15 mouse cellular contexts compared by ENCODE assay signal in the genomic region with DNA sequence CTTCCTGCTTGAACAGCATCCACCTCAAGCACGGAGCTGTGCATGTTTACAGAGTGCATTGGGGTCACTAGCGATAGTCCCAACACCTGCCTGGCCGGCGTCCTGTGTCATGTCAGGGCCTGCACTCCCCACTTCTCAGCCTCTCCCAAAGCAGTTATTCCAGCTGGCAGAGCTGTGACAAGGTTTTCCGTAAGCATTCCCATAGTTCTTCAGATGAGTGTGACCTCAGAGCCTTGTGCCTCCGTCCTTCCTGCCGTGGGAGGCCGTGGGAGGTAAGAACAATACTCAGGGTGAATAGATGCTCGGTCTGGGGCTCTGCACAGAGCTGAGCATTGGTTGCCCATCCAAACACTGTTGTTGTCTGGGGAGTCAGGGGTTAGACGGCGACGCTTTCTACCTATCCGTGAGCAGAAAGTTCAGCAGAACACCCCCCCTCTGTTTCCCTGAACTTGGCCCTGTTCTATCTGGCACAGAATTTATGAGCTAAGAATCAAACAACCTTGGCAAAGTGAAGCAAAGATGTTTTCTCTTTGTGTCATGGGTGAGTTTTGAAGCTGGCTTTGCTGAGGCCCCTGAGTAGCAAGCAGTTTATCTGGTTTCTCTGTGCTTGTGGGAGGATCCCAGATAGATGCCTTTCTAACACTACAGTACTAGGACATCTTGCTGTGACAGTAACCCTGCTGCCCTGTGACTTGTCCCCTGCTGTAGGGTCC. TPM values are rescaled to one million over a fixed set of nuclear protein-coding genes. Genes with fewer than 3 reads are reported as not detected.
DNase-seq lines count a peak whose midpoint lies in the region; ATAC-seq lines count a peak whose summit lies in the region.
"Had no signal": no experiment of that assay in that cellular context is flagged by ENCODE, and none has a peak within 500 bp of the region (broad histone marks: within the 10 kb centered on the region; RNA-seq: fewer than 3 reads in every experiment).

No protein-coding gene starts in this region.

- H3K27ac ChIP-seq in heart, embryonic 10.5 days, result 0 out of 2 replicates have a peak overlapping the region, but pooled peaks have one; percentile 8
- H3K27ac ChIP-seq in kidney, embryonic 14.5 days (ENCODE audit: low read depth, low read length), result no peak overlapping the region
- H3K27ac ChIP-seq in midbrain, embryonic 10.5 days (replicated peaks), result no peak overlapping the region
- H3K27ac ChIP-seq: hindbrain, postnatal 0 days had no signal

- no peak for ATAC-seq in kidney, embryonic 14.5 days (ENCODE audit: low FRiP score, low TSS enrichment)
- ATAC-seq: forebrain, embryonic 16.5 days; hindbrain, postnatal 0 days had no signal

- H3K9me3 ChIP-seq in heart, embryonic 10.5 days, result no peaks in the 10 kb centered on the region
- H3K9me3 ChIP-seq in kidney, embryonic 14.5 days (ENCODE audit: control insufficient read depth, low read length), result no peaks in the 10 kb centered on the region
- H3K9me3 ChIP-seq in midbrain, embryonic 10.5 days (replicated peaks), result no peaks in the 10 kb centered on the region

- H3K4me3 ChIP-seq in heart, embryonic 10.5 days, result no peak overlapping the region
- no peak overlapping the region for H3K4me3 ChIP-seq in kidney, embryonic 14.5 days (ENCODE audit: low read length)
- no peak overlapping the region for H3K4me3 ChIP-seq in midbrain, embryonic 10.5 days

- WGBS in heart, embryonic 10.5 days, result 73% methylated on average over 13 of the region's 13 CpGs
- WGBS in kidney, embryonic 14.5 days, result 38% methylated on average over 13 of the region's 13 CpGs
- 81% methylated on average over 13 of the region's 13 CpGs for WGBS in midbrain, embryonic 10.5 days

- H3K9ac ChIP-seq in kidney, embryonic 14.5 days (ENCODE audit: low read depth, low read length), result no peak overlapping the region

- no peaks in the 10 kb centered on the region for H3K27me3 ChIP-seq in heart, embryonic 10.5 days (ENCODE audit: insufficient read depth, poor library complexity, severe bottlenecking)
- no peaks in the 10 kb centered on the region for H3K27me3 ChIP-seq in kidney, embryonic 14.5 days (ENCODE audit: control insufficient read depth, insufficient read depth, low read length)
- no peaks in the 10 kb centered on the region for H3K27me3 ChIP-seq in midbrain, embryonic 10.5 days (ENCODE audit: low read depth, poor library complexity, severe bottlenecking)

- peaks cover 21% of the 10 kb centered on the region for H3K36me3 ChIP-seq in heart, embryonic 10.5 days
- no peaks in the 10 kb centered on the region; the same call in 1 of the 2 replicates for H3K36me3 ChIP-seq in kidney, embryonic 14.5 days (ENCODE audit: control insufficient read depth, insufficient read depth, low read length)
- peaks cover 32% of the 10 kb centered on the region for H3K36me3 ChIP-seq in midbrain, embryonic 10.5 days

- no peak overlapping the region for H3K4me2 ChIP-seq in kidney, embryonic 14.5 days (replicated peaks; ENCODE audit: low read depth, low read length)

- peaks cover 81% of the 10 kb centered on the region for H3K4me1 ChIP-seq in heart, embryonic 10.5 days
- H3K4me1 ChIP-seq in kidney, embryonic 14.5 days (ENCODE audit: control insufficient read depth, insufficient read depth, low read length), result peaks cover 35% of the 10 kb centered on the region
- peaks cover 23% of the 10 kb centered on the region for H3K4me1 ChIP-seq in midbrain, embryonic 10.5 days

- DNase-seq in heart, embryonic 10.5 days (ENCODE audit: low spot score), result no peak
- DNase-seq in heart, adult 8-10 months (ENCODE audit: low spot score), result no peak
- DNase-seq in kidney, postnatal 4 days, result peak; percentile 57 to 69
- DNase-seq in adrenal gland, postnatal 36 days, result peak; percentile 41 to 47
- DNase-seq in gonadal fat pad, adult 2 months (ENCODE audit: low read depth), result peak; percentile 57
- DNase-seq in midbrain, embryonic 10.5 days (ENCODE audit: low spot score), result no peak
- DNase-seq: cerebellum, adult 8-10 months; gastrocnemius, postnatal 14 days; left cerebral cortex, postnatal 4 days; lung, adult 18-20 months; retina, postnatal 1 day; thymus, postnatal 36 days had no signal

RNA-seq across cellular contexts. Expression of gene Capzb, which starts 34.0 kb away (rescaled TPM):
- polyA plus RNA-seq in heart, embryonic 10.5 days (2016; fragmentation: Nextera tagmentation; extraction: Ambion mirVana), result 450 and 452 TPM in 2 replicates
- total RNA-seq in heart, adult 8-10 months (2022), result 100 to 1,000 TPM; 354 to 406 (median 379) TPM
- polyA plus RNA-seq in kidney, embryonic 14.5 days (2014; fragmentation: Nextera tagmentation; extraction: Ambion mirVana), result 256 and 319 TPM in 2 replicates
- total RNA-seq in adrenal gland, postnatal 36 days (2021), result 100 to 1,000 TPM; 379 to 391 TPM
- polyA plus RNA-seq in gonadal fat pad, adult 2 months (2012; rRNA removed), result 116 and 142 TPM in 2 replicates
- 330 and 349 TPM in 2 replicates for polyA plus RNA-seq in midbrain, embryonic 10.5 days (2016; fragmentation: Nextera tagmentation; extraction: Ambion mirVana)

Comparison
In these comparisons a context has a peak if more than half of its experiments do, and no peak if none do; other contexts are left out.
1. DNase-seq: peak in kidney, postnatal 4 days (2 of 2), adrenal gland, postnatal 36 days (2 of 2) and gonadal fat pad, adult 2 months (single experiment); none in heart, embryonic 10.5 days (single experiment), heart, adult 8-10 months (single experiment) and midbrain, embryonic 10.5 days (single experiment).